Mouse (Mus musculus): ENCODE results near the gene Terb2. TPM values are rescaled to one million over a fixed set of nuclear protein-coding genes. Genes with fewer than 3 reads are reported as not detected.

Terb2 gene
- not detected for total RNA-seq (2021)

DNA sequence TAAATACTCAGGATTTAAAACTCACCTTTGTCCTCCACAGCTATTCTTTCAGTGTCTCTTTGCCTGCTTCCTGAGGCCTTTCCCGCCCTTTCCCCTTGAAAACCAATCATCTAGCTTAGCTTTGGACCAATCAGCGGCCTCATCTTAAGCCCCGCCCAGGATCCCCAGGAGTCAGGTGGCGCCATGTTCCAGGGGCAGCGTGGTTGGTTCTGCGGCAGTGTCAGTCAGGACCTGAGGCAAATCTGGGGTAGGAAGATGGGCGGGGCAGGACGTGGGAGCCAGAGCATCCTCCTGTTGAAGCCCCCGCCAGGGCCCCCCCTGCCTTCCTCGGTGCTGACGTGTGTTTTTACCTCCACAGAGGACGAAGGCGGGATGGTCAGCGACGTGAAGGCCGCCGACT is at the start of gene Terb2, which contains the start of gene Patl2:
Gene Terb2, plus strand, starts transcription at position 167 of the 400 bp plus-strand sequence.
Gene Patl2, minus strand, starts transcription at position 84 of the 400 bp plus-strand sequence.
- no peak for DNase-seq
- intact Hi-C loops (cut with DNase I) = loop anchor here (10.0 kb wide), 1 partner anchor 369 kb away; no protein-coding TSS in a partner anchor

DNA sequence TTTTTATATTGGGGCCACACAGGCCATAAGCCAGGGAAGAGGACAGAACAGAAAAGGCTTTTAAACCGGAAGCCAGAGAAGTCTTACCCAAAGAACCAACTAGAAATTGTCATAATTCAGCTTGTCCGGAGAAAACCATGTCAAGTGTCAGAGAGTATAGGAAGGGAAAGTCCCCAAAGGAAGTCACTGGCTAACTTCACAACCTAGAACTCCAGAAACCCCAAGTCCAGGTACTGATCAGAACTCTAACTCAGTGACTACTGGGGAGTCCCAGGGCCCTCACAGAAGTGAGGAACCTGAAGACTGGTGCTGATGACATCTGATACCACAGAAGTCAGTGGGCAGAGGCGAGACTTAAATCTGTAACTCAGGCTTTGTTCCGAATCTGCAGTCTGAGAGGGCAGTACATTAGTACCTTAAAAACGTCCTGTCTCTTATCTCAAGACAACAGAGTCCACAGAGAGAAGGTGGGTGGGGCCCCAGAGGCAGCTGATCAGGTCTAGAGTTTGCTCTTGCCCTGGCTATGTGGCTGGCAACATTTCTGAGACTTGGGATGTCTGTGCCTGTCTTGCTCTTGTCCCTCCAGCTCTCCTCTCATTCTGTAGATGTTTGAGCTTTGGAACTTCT is 48.1 kb upstream of the Terb2 start:
- intact Hi-C loops (cut with DNase I) = no loop called here
- DNase-seq = no peak

DNA sequence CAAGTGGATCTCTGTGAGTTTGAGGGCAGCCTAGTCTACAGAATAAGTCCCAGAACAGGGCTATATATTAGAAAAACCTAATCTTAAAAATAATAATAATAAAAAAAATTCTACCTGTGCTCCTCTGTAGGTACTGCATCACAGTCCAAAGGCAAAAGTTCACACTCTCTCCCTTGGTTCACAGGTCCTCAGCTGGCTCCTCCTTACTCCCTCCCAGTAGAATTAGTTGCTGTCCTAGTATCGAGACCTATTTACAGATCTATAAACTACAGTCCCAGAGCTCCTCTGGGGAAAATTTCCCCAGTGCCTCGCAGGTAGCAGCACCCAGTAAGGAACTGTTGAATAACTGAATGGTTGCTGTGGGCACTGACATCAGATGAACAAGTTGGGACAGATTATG is 45.3 kb upstream of the Terb2 start:
- DNase-seq = no peak
- intact Hi-C loops (cut with DNase I) = no loop called here

GRCm38 (mm10) chr2:122141332-122141967 is 44.6 kb upstream of the Terb2 start:
- DNase-seq = no peak
- intact Hi-C loops (cut with DNase I) = no loop called here

- intact Hi-C loops (cut with DNase I) = no loop called here
- DNase-seq = no peak
These were observed 43.0 kb upstream of the Terb2 start for GRCm38 (mm10) chr2:122143111-122143510.

- DNase-seq = no peak
- intact Hi-C loops (cut with DNase I) = no loop called here
These were observed 40.3 kb upstream of the Terb2 start for GRCm38 (mm10) chr2:122145756-122146155.

- intact Hi-C loops (cut with DNase I) = no loop called here
- no peak for DNase-seq
These were observed 39.4 kb upstream of the Terb2 start for GRCm38 (mm10) chr2:122146687-122147086.

DNA sequence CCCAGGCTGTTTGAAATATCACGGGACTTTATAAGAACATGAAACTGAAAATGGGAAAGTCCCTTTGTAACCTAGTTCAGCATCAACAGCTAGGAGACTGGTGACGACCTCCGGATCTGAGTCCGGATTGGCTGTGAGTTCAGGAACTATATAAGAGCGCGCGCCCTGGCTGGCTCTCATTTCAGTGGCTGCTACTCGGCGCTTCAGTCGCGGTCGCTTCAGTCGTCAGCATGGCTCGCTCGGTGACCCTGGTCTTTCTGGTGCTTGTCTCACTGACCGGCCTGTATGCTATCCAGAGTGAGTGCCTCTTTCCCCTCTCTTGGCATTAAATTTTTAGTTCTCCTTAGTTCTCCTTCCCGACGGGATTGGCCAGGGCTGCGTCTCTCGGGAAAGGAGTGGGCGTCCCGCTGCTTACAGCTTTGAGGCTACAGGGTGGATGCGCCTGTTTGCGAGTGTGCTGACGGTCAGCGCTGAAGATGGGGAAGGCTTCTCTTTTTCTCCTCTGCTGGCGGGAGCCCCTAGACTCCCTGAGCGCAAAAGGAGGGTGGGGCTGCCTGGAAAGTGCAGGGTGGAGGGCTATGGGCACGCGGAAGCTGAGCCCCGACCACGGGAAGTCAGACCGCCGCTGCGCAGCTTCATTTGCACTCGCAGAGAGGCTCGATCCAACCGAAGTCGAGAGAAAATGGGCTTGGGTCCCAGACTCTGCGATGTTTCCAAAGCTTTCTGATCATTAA is 38.4 kb upstream of the Terb2 start, which contains the start of gene B2m:
Gene B2m, plus strand, starts transcription at position 179 of the 734 bp plus-strand sequence.
- intact Hi-C loops (cut with DNase I) = no loop called here

DNA sequence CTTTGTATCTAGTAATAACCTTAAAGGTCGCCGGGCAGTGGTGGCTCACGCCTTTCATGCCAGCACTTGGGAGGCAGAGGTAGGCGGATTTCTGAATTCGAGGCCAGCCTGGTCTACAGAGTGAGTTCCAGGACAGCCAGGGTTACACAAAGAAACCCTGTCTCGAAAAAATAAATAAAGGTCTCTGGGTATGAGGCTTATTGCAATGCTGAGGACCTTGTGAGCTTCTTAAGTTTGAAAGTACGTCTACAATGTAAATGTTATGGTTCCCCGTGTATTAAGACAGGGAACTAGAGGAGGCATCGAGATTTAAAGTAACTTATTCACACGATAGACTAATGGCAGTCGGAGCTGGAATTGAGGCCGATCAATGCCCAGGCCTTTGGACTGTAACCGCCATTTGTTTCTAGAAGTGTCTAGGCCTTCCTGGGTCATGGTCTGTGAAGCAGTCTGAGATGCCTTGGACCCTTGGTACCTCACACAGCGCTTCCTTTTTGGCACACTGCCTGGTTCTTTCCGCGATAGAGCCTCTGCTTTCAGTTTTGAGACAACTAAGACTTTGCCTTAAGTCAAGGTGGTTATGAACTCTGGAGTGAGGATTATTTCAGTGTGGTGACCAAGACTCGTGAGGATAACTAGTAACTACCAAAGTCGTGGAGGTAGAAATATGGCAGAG is 37.7 kb upstream of the Terb2 start:
- intact Hi-C loops (cut with DNase I) = no loop called here
- DNase-seq = peak; percentile 24

More for the DNA sequence above, 38.4 kb upstream of the Terb2 start, which contains the start of gene B2m:
- DNase-seq = peak; percentile 93

GRCm38 (mm10) chr2:122149316-122149715 is 36.8 kb upstream of the Terb2 start:
- no peak for DNase-seq
- intact Hi-C loops (cut with DNase I) = no loop called here

GRCm38 (mm10) chr2:122149716-122150115 is 36.4 kb upstream of the Terb2 start:
- no peak for DNase-seq
- intact Hi-C loops (cut with DNase I) = no loop called here

- intact Hi-C loops (cut with DNase I) = no loop called here
- no peak for DNase-seq
These were observed 34.9 kb upstream of the Terb2 start for GRCm38 (mm10) chr2:122151221-122151620.

DNA sequence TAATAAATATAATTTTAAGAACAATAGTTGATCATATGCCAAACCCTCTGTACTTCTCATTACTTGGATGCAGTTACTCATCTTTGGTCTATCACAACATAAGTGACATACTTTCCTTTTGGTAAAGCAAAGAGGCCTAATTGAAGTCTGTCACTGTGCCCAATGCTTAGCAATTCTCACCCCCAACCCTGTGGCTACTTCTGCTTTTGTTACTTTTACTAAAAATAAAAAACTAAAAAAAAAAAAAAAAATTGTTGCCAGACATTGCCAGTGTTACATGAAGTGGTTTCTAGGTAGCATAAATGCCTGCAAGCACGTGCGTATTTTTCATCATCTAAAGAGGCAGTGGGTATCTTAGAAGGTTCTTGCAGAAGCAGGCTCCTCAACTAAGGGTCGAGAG is 33.2 kb upstream of the Terb2 start:
- DNase-seq = no peak
- intact Hi-C loops (cut with DNase I) = no loop called here

DNA sequence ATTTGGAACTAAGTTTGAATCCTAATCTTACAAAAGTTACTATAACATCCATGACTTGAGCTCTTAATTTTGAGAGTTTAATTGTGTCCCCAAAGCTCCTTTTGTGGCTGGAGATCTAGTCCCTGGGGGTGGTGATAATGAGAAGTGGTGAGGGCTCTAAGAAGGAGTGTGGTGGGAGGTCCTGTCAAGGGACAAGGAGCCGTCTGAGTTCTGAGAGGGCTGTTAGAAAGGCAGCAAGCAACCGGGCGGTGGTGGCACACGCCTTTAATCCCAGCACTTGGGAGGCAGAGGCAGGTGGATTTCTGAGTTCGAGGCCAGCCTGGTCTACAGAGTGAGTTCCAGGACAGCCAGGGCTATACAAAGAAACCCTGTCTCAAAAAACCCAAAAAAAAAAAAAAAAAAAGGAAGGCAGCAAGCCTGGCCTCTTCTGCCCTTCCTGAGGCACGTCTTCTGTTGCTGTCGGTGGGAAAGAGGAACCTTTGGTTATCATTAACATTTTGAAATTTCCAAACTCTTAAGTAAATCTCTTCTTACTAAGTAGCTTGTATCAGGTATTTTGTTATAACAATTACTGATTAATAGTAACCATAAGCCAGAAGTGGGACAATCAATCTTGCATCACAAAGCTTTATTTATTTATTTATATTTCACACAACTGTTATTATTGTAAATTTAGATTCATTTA is 32.2 kb upstream of the Terb2 start:
- DNase-seq = no peak
- intact Hi-C loops (cut with DNase I) = no loop called here

GRCm38 (mm10) chr2:122154479-122154878 is 31.6 kb upstream of the Terb2 start:
- intact Hi-C loops (cut with DNase I) = no loop called here
- DNase-seq = no peak

GRCm38 (mm10) chr2:122155292-122155691 is 30.8 kb upstream of the Terb2 start:
- no peak for DNase-seq
- intact Hi-C loops (cut with DNase I) = no loop called here

- DNase-seq = no peak
- intact Hi-C loops (cut with DNase I) = no loop called here
These were observed 29.9 kb upstream of the Terb2 start for GRCm38 (mm10) chr2:122156051-122156700.

GRCm38 (mm10) chr2:122157561-122157960 is 28.5 kb upstream of the Terb2 start:
- intact Hi-C loops (cut with DNase I) = no loop called here
- DNase-seq = no peak

DNA sequence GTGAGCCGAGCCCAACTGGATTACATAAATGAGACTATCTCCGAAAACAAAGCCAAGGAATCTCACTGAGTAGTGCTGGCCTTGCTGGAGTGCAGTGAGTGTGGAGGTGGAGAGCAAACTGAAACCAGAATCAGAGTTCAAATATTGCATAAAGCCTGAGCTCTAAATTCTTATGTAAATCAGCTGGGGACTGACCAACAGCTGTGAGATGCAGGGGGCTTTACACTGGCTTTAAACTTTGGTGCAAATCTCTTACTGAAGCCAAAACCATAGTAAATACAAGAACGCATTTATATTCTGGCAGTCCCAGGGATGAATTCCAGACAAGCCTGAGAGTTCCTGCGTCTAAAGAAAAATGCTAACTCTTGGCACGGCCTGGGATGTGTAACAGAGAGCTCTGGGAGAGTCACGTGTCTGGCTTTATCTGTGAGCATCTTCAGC is 27.7 kb upstream of the Terb2 start:
- no peak for DNase-seq
- intact Hi-C loops (cut with DNase I) = no loop called here

DNA sequence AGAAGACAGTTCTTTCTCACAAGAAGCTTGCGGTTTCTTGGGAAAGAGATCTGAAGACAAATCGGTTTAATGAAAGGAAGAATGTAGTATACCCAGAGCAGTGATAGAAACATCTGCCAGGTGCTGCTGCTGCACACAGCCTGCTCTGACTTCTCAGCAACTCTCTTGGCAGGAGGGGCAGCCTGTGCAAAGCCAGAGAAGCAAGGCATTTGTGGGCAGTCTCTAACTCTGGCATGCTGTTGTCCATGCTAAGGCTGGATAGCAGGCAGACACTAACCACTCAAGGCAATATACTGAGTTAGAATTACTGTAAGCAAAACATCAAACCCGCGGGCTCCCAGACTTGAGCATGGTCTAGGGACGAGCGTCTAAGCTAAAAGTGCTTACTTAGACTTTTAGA is 26.4 kb upstream of the Terb2 start:
- intact Hi-C loops (cut with DNase I) = loop anchor here (5.0 kb wide), 1 partner anchor 87 kb away; no protein-coding TSS in a partner anchor
- no peak for DNase-seq

Data from left cerebral cortex, postnatal 4 days (tissue).